Mouse (Mus musculus) urinary bladder, adult 18-20 months (tissue): ENCODE data around the gene Cacybp.
A peak's percentile ranks its signal among the peaks of the same experiment; 100 is the strongest.

Experiments
- DNase-seq, 2 experiments: peaks; one replicate each; pipeline ENCODE4 v3.0.0; 2022; ENCODE audit warnings: low spot score in 2 of 2, mixed read lengths in 2 of 2

Cacybp gene

DNA sequence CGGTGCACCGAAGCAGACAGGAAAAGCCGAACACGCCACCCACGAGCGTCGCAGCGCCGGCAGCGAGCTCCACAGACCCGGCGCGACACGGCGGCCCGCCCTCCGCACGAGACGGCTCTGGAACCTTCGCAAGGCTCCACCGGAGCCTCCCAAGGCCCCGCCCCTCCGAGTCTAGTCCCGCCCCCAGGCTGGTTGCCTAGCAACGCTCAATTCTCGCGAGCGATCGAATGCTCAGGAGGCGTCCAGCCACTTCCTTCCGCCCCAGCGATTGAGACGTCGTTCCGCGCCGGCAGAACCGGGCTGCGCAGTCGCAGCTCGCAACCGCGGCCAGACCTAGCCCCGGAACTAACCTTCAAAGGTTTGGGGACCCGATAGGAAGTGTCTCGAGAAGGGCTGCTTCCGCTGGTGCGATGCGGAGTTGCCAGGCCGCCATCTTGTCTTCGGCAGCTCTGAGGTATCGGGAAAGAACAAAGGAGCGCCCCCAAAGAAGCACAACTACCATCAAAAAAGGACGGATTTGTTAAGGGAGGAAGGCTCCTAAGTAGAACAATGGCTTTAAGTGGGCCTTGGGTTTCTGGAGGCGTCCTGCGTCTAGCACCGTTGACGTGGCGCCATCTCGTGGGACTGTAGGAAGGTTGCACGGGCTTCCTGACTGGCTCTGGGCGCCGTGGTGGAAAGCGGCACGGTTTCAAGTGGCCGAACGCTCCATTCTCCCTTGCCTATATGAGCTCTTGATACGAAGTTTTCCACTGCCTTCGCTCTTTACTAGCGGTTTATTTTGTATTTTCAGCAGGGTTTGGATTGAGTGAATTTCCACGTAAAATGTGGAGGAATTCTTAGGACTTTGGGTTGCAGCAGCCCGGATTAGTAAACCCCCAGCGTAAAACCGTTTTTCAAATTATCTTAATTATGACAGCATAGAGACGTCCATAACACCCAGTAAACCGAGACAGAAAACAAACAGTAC, at the start of gene Cacybp:
Gene Cacybp, minus strand, starts transcription at position 173 of the 967 bp plus-strand sequence.
- DNase-seq = peak; percentile 100

DNA sequence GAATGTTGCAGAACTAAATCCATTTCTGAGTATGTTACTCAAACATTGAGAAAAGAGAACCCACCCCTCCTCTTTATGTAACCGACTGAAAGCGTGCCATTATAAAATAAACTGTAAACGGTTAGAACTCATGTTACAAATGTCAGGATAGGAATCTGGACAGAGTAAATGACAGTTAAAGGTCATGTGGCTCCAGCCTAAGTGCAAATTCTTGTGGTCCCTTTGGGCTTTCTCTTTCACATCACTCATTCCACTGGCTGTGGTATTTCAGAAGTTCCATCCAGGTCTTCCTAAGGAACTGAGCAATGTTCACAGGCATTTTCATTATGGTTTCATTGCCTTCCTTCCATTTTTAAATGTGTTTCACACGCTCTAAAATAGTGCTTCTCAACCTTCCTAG, 49.7 kb upstream of the Cacybp start:
- DNase-seq = no peak

DNA sequence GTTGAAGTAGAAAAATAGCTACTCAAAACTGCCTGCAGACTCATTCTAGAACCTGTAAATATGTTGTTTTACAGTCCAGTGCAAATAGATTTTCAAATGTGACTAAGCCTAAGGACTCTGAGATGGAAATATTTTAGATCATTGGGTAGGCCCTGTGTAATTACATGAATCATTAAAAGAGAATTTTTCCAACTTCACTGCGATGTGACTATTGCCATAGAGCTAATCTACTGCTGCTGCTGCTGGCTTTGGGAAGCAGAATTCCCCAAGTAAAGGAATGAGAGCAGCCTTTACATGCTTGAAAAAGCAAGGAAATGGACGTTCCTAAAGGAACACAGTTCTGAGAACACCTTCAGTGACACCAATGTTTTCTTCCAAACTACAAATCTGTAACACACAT, 49.2 kb upstream of the Cacybp start:
- DNase-seq = no peak

DNA sequence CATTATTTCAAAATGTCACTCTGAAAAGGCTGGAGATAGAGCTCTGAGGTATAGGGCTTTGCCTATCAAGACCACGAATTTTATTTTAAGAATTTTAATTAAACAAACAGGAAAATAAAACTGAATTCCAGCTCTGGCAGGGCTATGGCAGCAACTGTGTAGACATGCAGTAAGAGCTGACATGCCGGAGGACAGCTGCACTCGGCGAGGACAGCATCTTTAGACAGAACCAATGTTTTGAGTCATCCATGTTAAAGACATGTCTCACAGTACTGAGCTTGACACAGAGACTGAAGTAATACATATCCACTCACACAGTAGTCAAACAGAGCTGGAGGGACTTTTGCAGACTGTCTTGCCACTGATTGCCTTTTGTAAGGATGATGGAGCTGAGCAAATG, 47.9 kb upstream of the Cacybp start:
- no peak for DNase-seq

DNA sequence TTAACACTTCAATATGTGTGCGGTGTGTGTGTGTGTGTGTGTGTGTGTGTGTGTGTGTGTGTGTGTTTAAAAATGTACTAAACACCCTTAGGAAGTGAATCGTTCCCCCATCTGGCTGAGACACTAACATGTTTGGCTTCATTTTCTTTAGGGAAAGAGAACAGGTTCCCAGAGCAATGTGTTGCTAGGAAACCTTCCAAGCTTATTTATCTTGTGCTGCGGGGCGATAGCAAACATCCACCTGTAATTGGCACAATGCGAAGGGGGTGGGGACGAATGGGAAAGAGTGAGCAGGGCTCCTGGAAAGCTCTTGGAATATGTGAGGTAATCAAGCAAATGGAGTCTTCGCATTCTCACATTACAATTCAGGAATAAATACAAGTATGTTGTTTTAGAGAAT, 47.2 kb upstream of the Cacybp start:
- no peak for DNase-seq

DNA sequence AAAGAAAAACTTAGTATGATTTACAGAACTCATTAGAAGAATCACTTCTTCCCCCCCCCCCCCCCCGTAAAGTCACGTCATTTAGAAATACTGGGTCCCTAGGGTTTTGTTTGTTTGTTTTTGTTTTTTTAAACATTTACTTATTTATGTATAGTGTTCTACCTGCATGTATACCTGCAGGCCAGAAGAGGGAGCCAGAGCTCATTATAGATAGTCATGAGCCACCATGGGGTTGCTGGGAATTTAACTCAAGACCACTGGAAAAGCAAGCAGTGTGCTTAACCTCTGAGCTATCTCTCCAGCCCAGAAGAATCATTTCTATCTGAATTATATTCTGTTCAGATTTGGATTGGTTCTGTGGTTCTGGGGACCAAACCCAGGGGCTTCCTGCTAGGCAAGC, 40.4 kb upstream of the Cacybp start:
- DNase-seq = no peak

DNA sequence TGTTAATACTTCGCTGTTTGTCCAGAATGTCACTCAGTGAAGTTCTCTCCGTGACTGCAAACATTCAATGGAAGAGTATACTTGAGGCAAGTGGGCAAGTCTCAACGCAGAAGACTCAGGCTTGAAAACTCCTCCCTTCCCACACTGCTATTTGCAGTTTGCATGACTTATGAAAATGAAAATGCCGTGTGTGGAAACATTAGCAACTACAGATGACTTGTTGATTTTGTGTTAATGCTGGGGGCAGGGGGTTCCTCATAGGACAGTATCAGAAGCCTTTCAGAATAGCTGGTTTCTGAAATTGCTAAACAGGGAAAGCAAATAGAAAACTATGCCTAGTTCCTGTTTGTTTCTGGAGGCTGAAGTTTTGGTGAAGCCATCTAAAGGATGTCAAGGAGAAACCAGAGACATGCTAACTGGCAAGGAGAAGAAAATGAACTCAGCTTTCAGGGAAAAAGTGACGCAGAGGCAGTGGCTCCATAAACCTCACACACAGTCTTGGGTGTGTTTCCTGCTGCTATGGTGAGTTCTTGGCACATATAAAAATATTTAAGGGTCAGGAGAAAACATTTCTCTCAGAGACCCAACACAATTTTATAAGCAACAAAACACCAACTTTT, 38.8 kb upstream of the Cacybp start:
- DNase-seq = no peak

DNA sequence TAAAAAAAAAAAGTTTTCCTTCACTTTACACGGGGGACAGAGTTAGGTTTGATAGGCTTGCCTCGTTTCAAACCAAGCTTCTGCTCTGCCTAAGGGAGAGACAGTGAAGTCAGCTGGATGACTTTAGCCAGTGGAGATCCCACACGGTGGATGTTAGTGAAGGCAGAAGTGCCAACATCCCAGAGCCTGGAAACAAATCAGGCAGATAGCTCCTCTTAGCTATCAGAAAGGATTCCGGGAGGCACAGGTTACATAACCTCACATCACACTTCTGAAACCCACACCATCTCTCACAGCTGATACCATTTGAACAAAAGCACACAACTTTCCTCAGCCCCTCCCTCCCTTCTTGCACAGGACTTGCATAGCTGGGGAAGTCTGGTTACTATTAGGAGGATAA, 38.1 kb upstream of the Cacybp start:
- DNase-seq = no peak

DNA sequence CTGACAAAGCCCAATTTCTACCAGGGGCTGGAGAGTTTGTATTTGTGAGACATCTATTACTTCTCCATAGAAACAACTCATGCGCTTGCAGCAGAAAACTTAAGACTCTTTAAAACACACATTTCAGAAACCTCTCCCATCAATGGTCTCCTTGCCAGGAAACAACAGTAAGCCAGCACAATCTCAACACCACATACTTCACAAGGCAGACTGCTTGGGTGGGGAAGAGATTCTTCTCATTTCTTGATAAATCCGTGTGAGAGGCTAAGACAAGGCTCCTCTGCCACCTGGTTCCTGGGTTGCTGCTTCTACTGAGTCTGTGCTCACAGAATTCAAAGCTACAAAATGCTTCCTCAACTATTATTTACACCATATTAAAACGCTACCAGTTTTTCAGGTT, 37.1 kb upstream of the Cacybp start:
- peak in 1 of 2 experiments; percentile 18 for DNase-seq

DNA sequence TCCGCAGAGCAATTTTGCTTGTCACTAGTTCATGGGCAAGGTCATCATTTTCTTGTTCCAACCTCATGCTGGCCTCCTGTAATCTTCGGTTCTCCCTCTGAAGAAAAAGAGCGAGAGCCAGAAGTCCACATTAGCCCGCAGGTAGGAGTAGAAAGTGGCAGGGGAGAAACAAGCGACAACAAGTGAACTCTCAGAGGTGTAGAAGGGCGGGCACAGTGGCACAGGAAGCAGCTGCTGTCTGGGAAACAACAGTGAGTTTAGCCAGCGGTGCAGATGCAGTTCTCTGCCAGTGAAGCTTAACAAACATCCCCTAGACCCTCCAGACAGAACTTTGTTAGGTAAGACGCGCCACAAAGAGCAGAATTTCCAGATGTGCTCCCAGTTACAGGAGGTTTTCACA, 34.8 kb upstream of the Cacybp start:
- no peak for DNase-seq

DNA sequence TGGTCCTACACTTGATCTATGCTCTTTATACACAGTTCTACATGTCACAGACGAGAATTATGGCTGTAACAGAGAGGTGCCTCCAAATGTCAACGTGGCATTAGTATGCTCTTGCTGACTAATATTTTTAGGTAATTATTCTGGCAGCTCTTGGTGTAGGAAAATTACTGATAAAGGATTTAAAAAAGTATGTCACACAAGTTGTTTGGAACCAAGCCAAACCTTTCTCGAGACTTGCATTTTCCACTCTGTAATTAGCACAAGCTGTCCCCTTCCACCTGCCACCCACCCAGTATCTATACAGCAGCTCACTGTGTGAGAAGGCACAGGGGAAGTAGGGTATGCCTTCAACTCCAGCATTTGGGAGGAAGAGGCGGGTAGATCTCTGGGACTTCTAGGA, 34.2 kb upstream of the Cacybp start:
- no peak for DNase-seq

DNA sequence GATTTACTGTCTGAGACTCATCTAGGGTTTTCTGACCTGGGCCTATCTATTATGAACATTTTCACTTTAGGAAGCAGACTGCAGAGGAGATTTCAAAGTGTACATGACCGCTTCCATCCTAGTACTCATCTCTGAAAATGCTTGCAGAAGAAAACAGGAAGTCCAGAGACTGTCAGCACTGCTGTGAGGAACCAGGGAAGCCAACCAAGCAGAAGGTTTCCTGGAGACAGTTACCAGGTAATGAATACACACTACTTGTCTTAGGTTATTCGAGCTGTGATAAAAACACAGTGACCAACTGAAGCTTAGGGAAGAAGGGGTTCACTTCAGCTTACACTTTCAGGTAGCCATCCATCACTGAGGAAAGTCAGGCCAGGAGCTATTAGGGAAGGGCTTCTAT, 33.3 kb upstream of the Cacybp start:
- no peak for DNase-seq

DNA sequence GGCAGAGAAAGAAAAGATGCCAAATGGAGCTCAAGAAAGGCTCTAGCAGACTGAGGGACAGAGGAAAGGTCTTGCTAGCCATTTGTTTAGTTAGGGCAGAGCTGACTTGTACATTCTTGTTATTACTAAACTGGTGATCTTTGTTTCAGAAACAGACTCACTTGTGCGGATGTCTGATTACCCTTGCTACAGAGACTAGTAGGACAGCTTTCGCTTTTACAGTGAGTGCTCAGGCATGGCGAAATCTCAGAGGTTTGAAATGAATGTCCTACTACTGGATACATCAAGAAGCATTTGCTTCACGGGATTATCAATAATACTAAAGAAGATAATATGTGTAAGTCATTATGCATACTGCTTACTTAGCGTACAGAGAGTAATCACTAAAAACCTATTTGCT, 32.0 kb upstream of the Cacybp start:
- DNase-seq = no peak

DNA sequence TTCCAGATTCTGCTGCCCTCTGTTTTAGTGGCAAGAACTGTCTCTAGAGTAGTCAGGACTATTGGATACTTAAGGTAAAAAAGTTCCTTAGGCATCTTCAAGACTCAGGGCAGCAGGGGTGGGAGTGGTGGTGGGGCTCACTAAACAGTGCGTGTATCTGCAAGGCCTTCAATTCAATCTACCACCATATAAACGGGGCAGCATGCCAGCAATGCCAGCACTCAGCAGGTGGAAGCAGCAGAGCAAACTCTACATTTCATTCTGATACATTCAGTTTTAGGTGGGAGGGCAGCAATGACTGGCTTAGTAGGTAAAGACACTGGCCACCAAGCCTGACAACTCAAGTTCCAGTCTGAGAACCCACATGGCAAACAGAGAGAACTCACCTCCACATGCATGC, 27.4 kb upstream of the Cacybp start:
- DNase-seq = no peak

DNA sequence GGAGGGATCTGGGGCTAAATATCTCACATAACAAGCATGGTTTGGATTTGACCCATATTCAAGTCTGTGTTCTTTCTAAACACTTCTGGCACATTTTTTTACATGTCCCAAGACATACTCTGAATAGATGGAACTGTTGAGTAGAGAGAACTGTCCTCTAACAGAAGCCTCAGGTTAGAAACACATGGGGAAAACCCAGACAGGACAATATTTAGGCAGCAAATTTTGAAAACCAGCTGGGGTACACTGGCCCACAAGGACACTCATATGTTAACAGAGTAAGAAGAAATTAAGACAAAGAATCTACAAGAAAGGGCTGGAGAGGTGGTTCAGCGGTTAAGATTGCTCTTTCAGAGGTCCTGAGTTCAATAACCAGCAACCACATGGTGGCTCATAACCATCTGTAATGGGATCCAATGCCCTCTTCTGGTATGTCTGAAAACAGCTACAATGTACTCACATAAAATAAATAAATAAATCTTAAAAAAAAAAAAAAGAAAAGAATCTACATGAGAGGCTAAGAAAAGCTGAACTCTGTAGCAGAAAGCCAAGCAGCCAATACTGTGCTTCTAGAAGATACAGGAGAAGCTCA, 26.3 kb upstream of the Cacybp start:
- no peak for DNase-seq

DNA sequence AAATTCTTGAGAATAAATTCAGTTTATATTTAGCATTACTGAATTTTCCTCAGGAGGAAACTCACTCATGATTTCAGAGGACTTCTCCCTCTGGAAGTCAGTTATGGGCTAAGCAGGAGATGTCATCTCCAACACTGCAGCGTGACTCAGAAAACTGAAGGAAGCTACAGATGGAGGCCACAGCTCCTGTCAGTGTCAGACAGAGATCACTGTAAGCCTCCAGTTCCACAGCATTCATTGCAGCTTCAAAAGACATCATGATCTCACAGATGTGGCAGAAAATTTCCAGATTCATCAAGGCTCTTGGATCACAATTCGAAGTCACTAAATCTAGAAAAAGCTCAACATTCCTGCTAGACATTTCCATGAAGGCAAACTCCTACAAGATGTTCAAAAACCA, 25.3 kb upstream of the Cacybp start:
- DNase-seq = no peak

DNA sequence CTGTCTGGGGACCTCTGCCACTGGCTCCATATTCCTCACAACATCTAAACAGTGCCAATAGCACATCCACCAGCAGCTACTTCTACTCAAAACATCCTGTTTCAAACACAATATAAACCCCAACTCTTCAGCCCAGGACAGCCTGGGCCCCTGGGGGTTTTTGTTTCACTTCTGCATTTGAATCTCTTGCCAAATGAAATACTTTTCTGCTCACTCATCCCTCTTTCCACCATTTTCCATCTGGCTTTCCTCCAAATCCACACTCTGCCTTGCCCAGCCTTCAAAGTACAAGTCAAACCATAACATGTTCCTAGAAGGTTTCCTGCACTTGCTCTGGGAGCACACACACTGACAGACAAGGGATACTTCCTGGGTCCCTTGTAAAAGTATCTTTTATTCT, 21.2 kb upstream of the Cacybp start:
- no peak for DNase-seq

DNA sequence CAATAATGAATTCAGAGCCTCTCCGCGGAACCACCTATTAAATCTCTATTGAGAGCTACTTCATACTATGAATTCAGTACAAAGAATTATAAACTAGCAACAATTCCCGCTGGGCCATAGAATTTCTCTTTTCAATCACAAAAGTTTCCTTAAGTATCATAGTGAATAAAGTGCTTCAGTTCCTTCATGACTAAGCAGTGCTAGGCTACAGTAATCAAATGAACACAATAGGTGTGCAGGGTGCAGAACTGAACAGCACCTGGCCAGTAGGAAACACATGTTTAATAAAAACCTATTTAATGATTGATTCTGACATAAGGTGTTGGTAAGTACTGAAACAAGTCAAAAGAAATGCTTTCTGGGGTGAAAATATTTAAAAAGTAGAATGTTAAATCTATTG, 19.4 kb upstream of the Cacybp start:
- DNase-seq = no peak

DNA sequence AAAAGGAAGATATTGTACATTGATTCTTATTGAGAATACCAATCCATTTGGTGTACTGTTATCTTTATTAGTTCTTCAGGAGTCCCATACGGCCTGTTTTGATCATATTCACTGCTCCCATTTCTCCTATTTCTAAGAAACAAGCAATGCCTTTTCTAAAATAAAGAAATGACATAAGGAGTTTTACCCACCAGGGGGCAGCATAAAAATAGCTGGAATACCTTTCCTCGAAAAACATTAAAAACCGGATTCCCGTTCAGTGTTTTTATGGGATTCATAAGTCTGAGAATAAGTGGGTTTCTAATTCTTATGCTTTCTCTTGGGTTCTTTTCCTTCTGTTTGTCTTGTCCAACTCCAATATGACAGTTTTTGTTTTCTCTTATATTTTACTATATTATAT, 18.3 kb upstream of the Cacybp start:
- DNase-seq = no peak

DNA sequence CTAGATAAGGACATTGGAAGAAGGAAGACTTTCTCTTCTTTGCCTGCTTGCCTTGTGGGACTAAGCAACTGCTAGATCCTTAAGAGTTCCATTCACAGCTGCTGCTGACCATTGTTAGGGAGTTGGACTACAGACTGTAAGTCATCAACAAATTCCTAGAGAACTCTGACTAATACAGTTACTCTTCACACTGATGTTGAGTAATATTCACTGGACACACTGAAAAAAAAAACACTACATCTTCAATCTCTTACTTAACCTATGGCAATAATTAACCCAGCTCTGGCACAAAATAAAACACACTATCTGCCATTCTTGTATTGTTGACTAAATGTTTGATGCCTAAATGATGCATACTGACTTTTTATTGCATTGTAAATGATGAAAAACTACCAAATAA, 15.2 kb upstream of the Cacybp start:
- no peak for DNase-seq

DNA sequence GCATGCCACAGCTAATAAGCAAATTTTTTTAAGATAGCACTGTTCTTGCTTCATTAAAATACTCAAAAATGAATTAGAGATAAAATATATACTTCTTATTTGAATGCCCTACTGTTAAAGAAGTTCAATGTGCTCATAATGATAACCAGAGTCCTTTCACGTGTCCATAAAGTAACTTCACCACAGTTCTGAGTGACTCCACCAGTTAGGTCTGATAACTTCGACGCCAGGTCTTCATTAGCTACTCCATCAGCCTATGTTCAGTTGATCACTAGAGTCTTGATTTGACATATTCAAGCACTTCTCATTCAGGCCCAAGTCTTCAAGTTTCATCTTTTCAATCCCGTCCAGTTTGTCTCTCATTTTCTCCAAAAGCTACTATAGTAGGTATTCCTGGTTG, 14.5 kb upstream of the Cacybp start:
- DNase-seq = no peak

DNA sequence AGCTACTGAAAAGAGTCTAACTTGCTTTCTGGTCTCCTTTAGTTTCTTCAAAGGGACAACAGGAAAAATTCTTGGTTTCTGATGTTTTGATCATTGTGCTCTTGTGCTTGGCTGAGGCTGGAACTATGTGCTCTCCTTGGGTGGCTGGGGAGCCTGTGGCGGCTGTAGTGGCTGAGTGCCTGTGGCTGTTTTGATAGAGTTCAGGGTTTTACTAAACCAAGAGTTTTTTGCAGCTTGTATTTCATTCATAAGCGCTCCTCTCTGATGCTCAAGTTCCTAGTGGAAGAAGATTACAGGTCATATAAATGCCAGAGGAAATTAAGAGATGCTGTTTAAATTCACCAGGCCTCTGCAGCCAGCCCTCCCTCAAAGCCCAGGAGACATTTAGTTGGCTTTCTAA, 11.4 kb upstream of the Cacybp start:
- DNase-seq = no peak

DNA sequence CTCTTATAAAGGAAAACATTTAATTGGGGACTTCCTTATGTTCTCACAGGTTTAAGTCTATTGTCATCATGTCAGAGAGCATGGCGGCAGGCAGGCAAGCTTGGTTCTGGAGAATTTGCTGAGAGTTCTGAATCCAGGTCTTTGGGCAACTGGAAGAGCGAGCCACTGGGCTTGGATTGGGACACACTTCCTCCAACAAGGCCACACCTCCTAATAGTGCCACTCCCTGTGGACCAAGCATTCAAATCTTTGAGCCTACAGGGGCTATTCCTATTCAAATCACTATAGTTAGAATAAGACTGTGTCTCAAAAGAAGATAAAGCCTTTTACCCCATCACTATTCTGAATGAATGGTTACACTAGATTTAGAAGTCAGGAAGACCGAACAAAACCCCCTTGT, 5.2 kb upstream of the Cacybp start:
- no peak for DNase-seq
